Mouse (Mus musculus) adrenal gland, postnatal 4 days (tissue): ENCODE measurements at regions not wholly inside any gene's neighbourhood (a gene's known extent, or its start where the extent isn't known, plus 50 kb on each side); places are given as distances from the start of the nearest gene placed in this dataset.
"Not testable (repeated sequence)": the region's sequence is repeated elsewhere in the genome, so short reads cannot be mapped to it uniquely, and the experiment has no call there.

Source experiments
- DNase-seq, 2 experiments: peaks; one replicate each; pipeline ENCODE4 v3.0.0; 2021 to 2022; ENCODE audit warnings: low spot score in 2 of 2, mixed read lengths in 2 of 2

DNA sequence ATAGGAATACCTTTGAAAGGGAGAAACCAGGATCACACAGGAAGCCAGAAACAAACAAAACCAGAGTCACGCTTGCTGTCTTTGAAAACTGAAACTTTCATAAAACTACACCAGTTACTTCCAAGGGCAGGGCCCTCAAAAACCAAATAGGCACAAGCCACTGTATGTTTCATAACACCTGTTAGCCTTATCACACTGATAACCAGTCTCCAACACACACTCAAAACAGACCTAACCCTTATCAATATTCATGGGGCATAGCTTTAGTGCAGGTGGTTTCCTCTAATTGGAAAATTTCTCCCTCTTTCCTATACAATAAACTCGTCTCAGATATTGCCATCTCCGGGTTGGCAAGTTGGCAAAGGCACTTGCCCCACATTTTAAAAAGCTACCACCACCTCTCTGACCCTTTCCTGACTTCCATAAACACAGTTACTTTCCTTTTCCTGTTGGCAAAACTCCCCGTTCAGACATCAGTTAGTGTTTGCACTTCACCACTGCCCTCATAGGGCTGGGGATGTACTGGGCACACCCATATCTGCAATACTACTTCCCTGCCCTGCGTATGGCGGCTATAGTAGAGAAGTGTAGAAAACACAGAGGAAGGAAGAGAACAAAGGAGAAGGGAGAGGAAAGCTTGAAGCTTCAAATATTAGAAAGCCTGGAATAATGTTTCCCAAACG, 169.1 kb upstream of the Col8a1 start:
- no peak for DNase-seq

GRCm38 (mm10) chr16:57924130-57924495, 169.6 kb upstream of the Col8a1 start:
- DNase-seq: no peak

DNA sequence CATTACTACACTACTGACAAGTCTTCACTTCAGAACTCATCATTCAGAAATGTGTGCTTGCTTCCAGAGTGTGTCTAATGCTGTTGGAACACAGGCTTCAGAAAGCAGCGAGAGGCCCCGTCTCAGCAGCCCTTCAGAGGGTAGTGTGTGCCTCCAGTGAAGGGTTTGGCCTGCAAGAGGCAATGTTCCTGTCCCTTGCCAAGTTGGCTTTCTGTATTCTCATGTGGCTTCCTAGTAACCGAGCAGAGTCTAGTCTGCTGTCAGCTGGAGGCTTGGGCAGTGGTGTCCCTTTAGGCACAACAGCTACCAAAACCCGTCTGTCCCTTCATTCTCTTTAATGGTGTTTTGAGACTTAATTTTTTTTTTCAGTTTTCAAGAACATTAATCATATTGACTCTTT, 173.3 kb upstream of the Col8a1 start:
- no peak for DNase-seq

DNA sequence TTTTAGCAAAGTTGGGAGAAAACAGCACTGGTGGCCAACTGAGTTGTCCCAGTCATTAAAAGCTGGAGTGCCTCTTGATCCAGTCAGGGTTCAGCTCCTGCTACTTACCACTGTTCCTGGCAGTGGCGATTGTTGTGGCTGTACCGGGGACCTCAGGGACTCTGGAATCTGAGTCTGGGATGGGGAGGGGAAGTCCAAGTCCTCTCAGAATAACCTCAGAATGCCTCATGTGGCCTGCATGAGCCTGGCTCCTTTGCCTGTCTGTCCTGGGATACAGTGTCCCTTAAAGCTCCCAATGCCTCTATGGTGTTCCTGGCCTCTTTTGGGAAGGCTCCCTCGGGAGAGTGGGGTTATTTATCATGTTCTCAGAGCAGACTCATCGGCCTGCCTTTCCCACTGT, 173.8 kb upstream of the Col8a1 start:
- no peak for DNase-seq

DNA sequence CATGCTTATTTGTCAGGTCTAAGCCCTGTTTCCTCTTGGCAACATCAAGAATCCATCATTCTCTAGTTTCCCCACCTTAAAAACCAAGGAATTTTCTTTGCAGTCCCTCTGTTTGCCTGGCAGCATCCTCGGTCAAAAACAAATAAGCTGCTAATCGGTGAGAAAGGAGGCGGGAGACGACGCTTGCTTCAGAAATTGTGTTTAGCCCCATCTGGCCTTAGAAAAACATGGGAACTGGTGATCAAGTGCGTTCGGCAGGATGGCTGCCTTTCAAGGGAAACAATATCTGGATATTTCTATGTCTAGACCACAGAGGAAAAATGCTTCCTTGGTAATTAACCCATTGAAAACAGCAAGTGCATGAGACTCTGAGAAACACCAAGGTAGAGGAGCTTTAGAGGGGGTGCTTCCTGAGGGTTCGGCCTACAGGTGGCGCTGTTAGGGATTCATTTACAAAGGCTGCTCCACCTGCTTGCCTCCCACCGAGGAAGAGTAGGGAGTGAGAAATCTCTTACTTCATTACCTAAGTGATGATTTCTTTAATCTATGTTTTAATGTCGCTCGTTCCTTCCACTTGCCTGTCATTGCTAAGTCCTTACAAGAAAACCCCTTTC, 174.7 kb upstream of the Col8a1 start:
- DNase-seq: no peak

- DNase-seq: no peak
Observed at GRCm38 (mm10) chr16:57945404-57945803, 190.9 kb upstream of the Col8a1 start.

GRCm38 (mm10) chr16:57947309-57947708, 192.8 kb upstream of the Col8a1 start:
- DNase-seq: no peak

GRCm38 (mm10) chr16:57949680-57950079, 195.1 kb upstream of the Col8a1 start:
- no peak for DNase-seq

DNA sequence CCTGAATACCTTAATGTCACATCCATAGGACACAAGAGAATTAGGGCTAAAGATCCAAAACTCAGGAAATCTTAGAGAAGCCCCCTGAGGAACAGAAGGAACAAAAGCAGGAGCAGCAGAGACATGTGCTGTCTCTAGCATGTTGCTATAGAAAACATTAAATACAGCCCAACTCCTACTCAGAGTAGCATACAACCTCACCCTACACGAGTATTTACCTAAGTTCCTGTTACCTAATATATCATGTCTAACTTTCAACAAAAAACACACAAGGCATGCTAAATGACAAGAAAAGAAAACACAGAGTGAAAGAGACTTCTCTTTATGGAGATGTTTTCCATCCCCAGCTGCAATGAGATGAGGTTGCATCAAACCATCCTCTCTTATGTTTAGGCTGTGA, 216.4 kb upstream of the Col8a1 start:
- no peak for DNase-seq

DNA sequence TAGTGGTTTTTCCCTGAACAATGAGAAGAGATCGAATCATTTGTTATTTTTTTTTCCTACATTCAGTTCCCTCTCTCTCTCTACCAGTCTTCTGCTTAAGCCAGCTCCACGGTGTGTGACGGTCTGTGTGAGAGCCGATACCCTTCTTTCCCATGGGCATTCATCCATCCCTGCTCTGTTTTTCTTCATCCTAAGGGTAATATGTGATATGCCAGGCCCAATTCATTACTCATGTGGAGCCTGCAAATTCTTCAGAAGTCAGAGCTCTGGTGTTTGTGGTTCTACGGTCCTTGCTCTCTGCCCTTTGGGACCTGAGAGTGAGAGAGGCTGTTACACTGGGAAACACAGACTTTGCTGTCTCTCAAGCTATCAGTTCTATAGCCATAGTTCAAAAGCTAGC, 229.6 kb upstream of the Col8a1 start:
- no peak for DNase-seq

GRCm38 (mm10) chr16:58005740-58006139, 251.2 kb upstream of the Col8a1 start:
- no peak for DNase-seq

- no peak for DNase-seq
Observed at GRCm38 (mm10) chr16:58013557-58013956, 259.0 kb upstream of the Col8a1 start.

GRCm38 (mm10) chr16:58027525-58027924, 273.0 kb upstream of the Col8a1 start:
- DNase-seq: no peak

DNA sequence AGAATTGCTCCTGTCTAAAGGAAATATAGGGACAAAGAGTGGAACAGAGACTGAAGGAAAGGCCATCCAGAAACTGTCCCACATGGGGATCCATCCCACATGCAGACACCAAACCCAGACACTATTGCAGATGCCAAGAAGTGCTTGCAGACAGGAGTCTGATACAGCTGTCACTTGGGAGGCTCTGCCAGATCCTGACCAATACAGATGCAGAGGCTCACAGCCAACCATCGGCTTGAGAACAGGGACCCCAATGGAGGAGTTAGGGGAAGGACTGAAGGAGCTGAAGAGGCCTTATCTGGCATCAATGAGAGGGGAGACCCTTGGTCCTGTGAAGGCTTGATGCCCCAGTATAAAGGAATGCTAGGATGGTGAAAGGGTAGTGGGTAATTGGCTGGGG, 274.0 kb upstream of the Col8a1 start:
- not testable (repeated sequence) for DNase-seq

DNA sequence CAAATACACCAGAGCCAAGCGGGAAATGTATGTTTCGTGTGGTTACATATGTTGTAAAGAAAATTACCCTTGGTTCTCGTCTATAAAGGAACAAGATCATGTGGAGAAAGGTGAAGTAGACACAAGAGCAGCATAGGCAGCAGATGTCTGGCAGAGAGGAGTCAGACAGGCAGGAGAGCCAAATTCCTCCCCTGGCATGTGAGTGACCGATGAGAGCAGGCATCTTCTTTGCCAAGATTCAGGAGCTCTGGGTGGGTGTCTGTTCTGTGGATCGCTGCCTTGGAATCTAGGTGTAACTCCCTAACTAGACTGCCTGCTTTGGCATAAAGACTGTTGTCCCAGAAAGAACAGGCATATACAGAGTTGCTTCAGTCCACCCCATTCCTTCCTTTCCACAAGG, 275.1 kb upstream of the Col8a1 start:
- DNase-seq: no peak

DNA sequence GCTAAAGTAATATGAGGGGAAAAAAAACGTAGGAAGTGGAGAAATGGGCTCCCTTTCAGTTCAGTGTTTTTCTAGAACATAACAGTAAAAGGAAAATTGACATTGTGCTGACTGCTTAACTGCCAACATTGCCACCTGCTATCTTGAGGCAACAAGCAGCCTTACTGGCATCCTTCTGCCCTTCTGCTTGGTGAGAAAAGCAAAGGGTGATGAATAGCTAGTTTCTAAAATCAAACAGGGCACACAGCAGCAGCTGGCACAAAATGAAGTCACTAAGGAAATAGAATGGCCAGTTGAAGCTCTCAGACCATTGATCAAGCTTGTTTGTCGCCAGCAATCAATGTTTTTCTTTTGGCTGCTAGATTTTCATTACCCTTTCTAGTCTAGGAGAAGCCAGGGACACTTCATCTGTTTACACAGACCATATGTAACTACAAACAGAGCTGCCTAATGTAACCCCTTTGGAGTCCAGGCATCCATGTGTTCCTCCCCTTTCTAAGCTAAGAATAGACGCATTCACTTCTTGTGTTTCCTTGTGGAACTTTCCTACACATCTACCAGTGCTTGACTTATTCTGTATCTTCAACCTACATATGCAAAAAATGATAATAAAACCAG, 314.2 kb upstream of the Col8a1 start:
- DNase-seq: no peak

- DNase-seq: no peak
Observed at GRCm38 (mm10) chr16:58072441-58072840, 317.9 kb upstream of the Col8a1 start.

- no peak for DNase-seq
Observed at GRCm38 (mm10) chr16:58100351-58100750, 307.9 kb upstream of the Dcbld2 start.

DNA sequence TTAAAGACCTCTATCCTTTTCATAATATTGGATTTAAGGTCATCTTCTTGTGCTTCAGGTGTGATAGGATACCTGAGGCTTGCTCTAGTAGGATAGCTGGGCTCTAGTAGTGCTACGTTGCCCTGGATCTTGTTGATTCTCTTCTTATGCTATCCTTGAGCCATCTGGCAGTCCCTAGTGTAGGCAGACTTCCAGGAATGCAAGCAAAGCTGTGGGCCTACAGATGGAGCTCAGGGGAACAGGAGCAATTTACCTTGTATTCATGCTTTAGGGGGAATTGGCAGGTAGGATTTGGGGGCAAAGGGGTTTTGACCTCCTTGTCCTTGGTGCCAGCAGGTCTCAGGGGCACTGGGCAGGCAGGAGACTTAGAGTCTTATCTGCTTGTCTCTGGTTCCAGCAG, 297.8 kb upstream of the Dcbld2 start:
- DNase-seq: no peak

DNA sequence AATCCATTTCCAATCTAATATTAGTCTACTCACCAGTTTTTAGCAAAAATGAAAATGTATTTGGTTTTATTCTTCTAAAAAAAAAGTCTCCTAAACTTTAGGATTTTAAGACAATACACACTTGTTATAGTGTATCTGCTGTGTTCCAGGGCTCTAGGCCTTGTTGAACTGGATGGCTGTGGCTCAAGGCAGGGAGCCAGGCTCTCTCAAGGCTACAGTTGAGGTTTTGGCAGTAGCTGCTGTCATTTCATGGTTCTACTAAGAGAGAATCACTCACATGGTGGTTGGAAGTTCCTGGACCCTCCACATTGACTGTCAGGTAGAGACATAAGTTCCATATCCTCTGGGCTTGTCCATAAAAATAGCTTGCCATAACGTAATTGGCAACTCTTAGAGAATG, 282.2 kb upstream of the Dcbld2 start:
- DNase-seq: no peak

- no peak for DNase-seq
Observed at GRCm38 (mm10) chr16:58136144-58136905, 271.9 kb upstream of the Dcbld2 start.

- DNase-seq: no peak
Observed at GRCm38 (mm10) chr16:58136979-58137378, 271.3 kb upstream of the Dcbld2 start.
